Mouse (Mus musculus) heart, adult 2 months (tissue): ENCODE data around the gene Manbal.

Source experiments
- EP300 ChIP-seq: fragments of 200-500 bp; IDR thresholded peaks from 2 replicates; pipeline ENCODE4 v1.6.1; 2011; ENCODE audit warnings: low read depth, low read length, control low read depth; ENCODE audit not compliant: insufficient read depth
- POLR2A ChIP-seq: fragments of 200-500 bp; IDR thresholded peaks from 2 replicates; pipeline ENCODE4 v1.6.1; 2011; ENCODE audit warnings: mild to moderate bottlenecking, low read depth, low read length, control low read depth; ENCODE audit not compliant: insufficient read depth

DNA sequence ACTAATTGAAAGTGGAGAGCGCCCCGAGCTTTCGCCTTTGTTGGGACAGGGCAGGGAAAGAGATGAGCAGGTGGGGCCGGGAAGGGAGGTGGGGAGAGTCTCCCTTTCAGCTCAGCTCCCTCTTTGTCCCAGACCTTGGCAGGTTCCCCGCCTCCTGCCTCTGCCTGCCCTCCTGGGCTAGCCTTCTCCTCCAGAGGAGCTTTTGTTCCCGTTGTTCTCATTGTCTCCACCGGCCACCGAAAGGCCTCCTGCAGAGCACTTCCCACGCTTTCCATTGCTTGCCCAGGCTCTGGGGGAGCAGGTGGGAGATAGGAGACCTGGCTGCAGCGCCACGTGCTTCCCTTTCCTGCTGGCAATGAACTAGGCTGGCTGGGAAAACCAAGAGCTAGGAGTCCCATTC, 38.8 kb upstream of the Manbal start:
- TF ChIP-seq EP300: no peak
- TF ChIP-seq POLR2A: no peak
